Mouse (Mus musculus) myocyte (in vitro differentiated cells): ENCODE data around the gene Smad1. TPM values are rescaled to one million over a fixed set of nuclear protein-coding genes. Genes with fewer than 3 reads are reported as not detected.

Source experiments
- H3K27me3 ChIP-seq: one replicate; pipeline ENCODE4 v1.6.1; 2011; ENCODE audit not compliant: control insufficient read depth, insufficient read depth, insufficient read length
- H3K36me3 ChIP-seq: one replicate; pipeline ENCODE4 v1.6.1; 2011; ENCODE audit not compliant: control insufficient read depth, insufficient read depth
- H3K4me2 ChIP-seq: one replicate; pipeline ENCODE4 v1.6.1; 2011; ENCODE audit warnings: low read depth, control low read depth
- H3K4me3 ChIP-seq: one replicate; pipeline ENCODE4 v1.5.1; 2011; ENCODE audit warnings: mild to moderate bottlenecking, control low read depth, moderate library complexity
- H3K79me2 ChIP-seq: one replicate; pipeline ENCODE4 v1.6.1; 2011; ENCODE audit not compliant: control insufficient read depth, insufficient read depth
- H3ac ChIP-seq: one replicate; pipeline ENCODE4 v1.6.1; 2011; ENCODE audit not compliant: control insufficient read depth, insufficient read length
- CEBPB ChIP-seq: IDR thresholded peaks from 2 replicates; pipeline ENCODE4 v1.6.1; 2011; ENCODE audit warnings: mild to moderate bottlenecking, moderate library complexity; ENCODE audit not compliant: poor library complexity, insufficient read depth, severe bottlenecking
- E2F4 ChIP-seq: IDR thresholded peaks from one replicate; pipeline ENCODE4 v1.6.1; 2011; ENCODE audit warnings: mild to moderate bottlenecking, control low read depth, moderate library complexity; ENCODE audit not compliant: insufficient read depth
- MAX ChIP-seq: IDR thresholded peaks from one replicate; pipeline ENCODE4 v1.6.1; 2011; ENCODE audit warnings: low read depth, mild to moderate bottlenecking, control low read depth
- MYOD1 ChIP-seq, 3 experiments: IDR thresholded peaks; one replicate each; pipeline ENCODE4 v1.6.1; 2011; ENCODE audit warnings: control low read depth in 2 of 3, low read depth in 2 of 3, mild to moderate bottlenecking in 2 of 3, moderate library complexity in 1 of 3; ENCODE audit not compliant: insufficient read length in 2 of 3, control insufficient read depth in 1 of 3
- MYOG ChIP-seq, 3 experiments: IDR thresholded peaks; one replicate each; pipeline ENCODE4 v1.6.1; 2011; ENCODE audit warnings: control low read depth in 2 of 3, low read depth in 2 of 3, mild to moderate bottlenecking in 2 of 3; ENCODE audit not compliant: insufficient read length in 2 of 3, control insufficient read depth in 1 of 3, insufficient read depth in 1 of 3
- POLR2A ChIP-seq: IDR thresholded peaks from one replicate; pipeline ENCODE4 v1.6.1; 2011; ENCODE audit warnings: low read depth, mild to moderate bottlenecking, control low read depth, moderate library complexity; ENCODE audit not compliant: insufficient read length
- POLR2AphosphoS2 ChIP-seq: IDR thresholded peaks from one replicate; pipeline ENCODE4 v1.6.1; 2011; ENCODE audit warnings: low read depth, control low read depth; ENCODE audit not compliant: insufficient read length
- REST ChIP-seq: IDR thresholded peaks from one replicate; pipeline ENCODE4 v1.6.1; 2011; ENCODE audit warnings: mild to moderate bottlenecking, control low read depth, moderate library complexity; ENCODE audit not compliant: insufficient read depth, insufficient read length
- SRF ChIP-seq: IDR thresholded peaks from one replicate; pipeline ENCODE4 v1.6.1; 2011; ENCODE audit warnings: low read depth; ENCODE audit not compliant: control insufficient read depth, insufficient read length
- TCF12 ChIP-seq: IDR thresholded peaks from one replicate; pipeline ENCODE4 v1.6.1; 2011; ENCODE audit warnings: mild to moderate bottlenecking, control low read depth; ENCODE audit not compliant: poor library complexity, insufficient read depth, severe bottlenecking
- TCF3 ChIP-seq: IDR thresholded peaks from one replicate; pipeline ENCODE4 v1.6.1; 2011; ENCODE audit warnings: low read depth, control low read depth; ENCODE audit not compliant: insufficient read length
- USF1 ChIP-seq: IDR thresholded peaks from one replicate; pipeline ENCODE4 v1.6.1; 2011; ENCODE audit warnings: low read depth, mild to moderate bottlenecking, control low read depth, moderate library complexity
- polyA plus RNA-seq: library from polyadenylated mRNA; unstranded; fragments of >200 nt; fragmentation: generic; extraction: Trizol; gene quantifications from one replicate; pipeline ENCODE4 v1.2.1, GENCODE M21; 2012; ENCODE audit warnings: missing spikeins

Gene Smad1
- polyA plus RNA-seq, 1 experiment, result 9.5 TPM

- TF ChIP-seq MYOD1 (IDR thresholded peaks at IDR 0.05; ENCODE audit: control insufficient read depth in 1 of 3, insufficient read length in 2 of 3, low read depth in 2 of 3) (no peak), MYOG (IDR thresholded peaks at IDR 0.05; ENCODE audit: control insufficient read depth in 1 of 3, insufficient read depth in 1 of 3, insufficient read length in 2 of 3, low read depth in 2 of 3) (no peak), POLR2AphosphoS2 (no peak), SRF (no peak), REST (no peak), MAX (no peak)
- H3K27me3 ChIP-seq, result no peaks in the 10 kb centered on the region
- H3ac ChIP-seq, result no peak overlapping the region
- H3K4me3 ChIP-seq, result no peak overlapping the region
- H3K4me2 ChIP-seq, result no peak overlapping the region
- H3K36me3 ChIP-seq, result peaks cover 6% of the 10 kb centered on the region
- peaks cover 75% of the 10 kb centered on the region for H3K79me2 ChIP-seq
Observed at GRCm38 (mm10) chr8:79393215-79393614, 6.1 kb downstream of the Smad1 start.

GRCm38 (mm10) chr8:79392649-79393048 is 6.7 kb downstream of the Smad1 start:
- Histone ChIP-seq H3K79me2 (peaks cover 76% of the 10 kb centered on the region), H3K27me3 (no peaks in the 10 kb centered on the region), H3K4me3 (no peak overlapping the region), H3ac (no peak overlapping the region), H3K4me2 (no peak overlapping the region), H3K36me3 (peaks cover 6% of the 10 kb centered on the region)
- TF ChIP-seq TCF12, result no peak
- no peak for TF ChIP-seq POLR2A
- no peak for TF ChIP-seq MYOD1 (IDR thresholded peaks at IDR 0.05; ENCODE audit: control insufficient read depth in 1 of 3, insufficient read length in 2 of 3, low read depth in 2 of 3)
- no peak for TF ChIP-seq E2F4
- TF ChIP-seq TCF3, result no peak
- no peak for TF ChIP-seq POLR2AphosphoS2
- no peak for TF ChIP-seq SRF
- TF ChIP-seq CEBPB, result no peak
- no peak for TF ChIP-seq MAX
- no peak for TF ChIP-seq MYOG (IDR thresholded peaks at IDR 0.05; ENCODE audit: control insufficient read depth in 1 of 3, insufficient read depth in 1 of 3, insufficient read length in 2 of 3, low read depth in 2 of 3)

GRCm38 (mm10) chr8:79391454-79391853 is 7.9 kb downstream of the Smad1 start:
- Histone ChIP-seq H3K79me2 (peaks cover 76% of the 10 kb centered on the region), H3K27me3 (no peaks in the 10 kb centered on the region), H3K36me3 (peaks cover 6% of the 10 kb centered on the region), H3ac (no peak overlapping the region), H3K4me2 (no peak overlapping the region), H3K4me3 (no peak overlapping the region)
- TF ChIP-seq MYOD1 (IDR thresholded peaks at IDR 0.05; ENCODE audit: control insufficient read depth in 1 of 3, insufficient read length in 2 of 3, low read depth in 2 of 3) (no peak), POLR2AphosphoS2 (no peak), MYOG (IDR thresholded peaks at IDR 0.05; ENCODE audit: control insufficient read depth in 1 of 3, insufficient read depth in 1 of 3, insufficient read length in 2 of 3, low read depth in 2 of 3) (no peak), POLR2A (no peak), TCF12 (no peak), TCF3 (no peak), SRF (no peak), REST (no peak), USF1 (no peak), MAX (no peak), E2F4 (no peak), CEBPB (no peak)

GRCm38 (mm10) chr8:79389074-79389786 is 10.1 kb downstream of the Smad1 start:
- TF ChIP-seq MYOD1 (IDR thresholded peaks at IDR 0.05; ENCODE audit: control insufficient read depth in 1 of 3, insufficient read length in 2 of 3, low read depth in 2 of 3), result no peak
- no peak for TF ChIP-seq TCF12
- no peak for TF ChIP-seq MYOG (IDR thresholded peaks at IDR 0.05; ENCODE audit: control insufficient read depth in 1 of 3, insufficient read depth in 1 of 3, insufficient read length in 2 of 3, low read depth in 2 of 3)
- TF ChIP-seq TCF3, result no peak
- TF ChIP-seq SRF, result no peak
- no peak for TF ChIP-seq E2F4
- TF ChIP-seq USF1, result no peak
- no peak overlapping the region for H3K4me2 ChIP-seq
- H3K27me3 ChIP-seq, result no peaks in the 10 kb centered on the region
- no peak overlapping the region for H3ac ChIP-seq
- H3K36me3 ChIP-seq, result no peaks in the 10 kb centered on the region
- H3K79me2 ChIP-seq, result peaks cover 72% of the 10 kb centered on the region
- no peak overlapping the region for H3K4me3 ChIP-seq

GRCm38 (mm10) chr8:79386831-79387230 is 12.5 kb downstream of the Smad1 start:
- Histone ChIP-seq H3ac (no peak overlapping the region), H3K27me3 (no peaks in the 10 kb centered on the region), H3K4me2 (no peak overlapping the region), H3K4me3 (no peak overlapping the region), H3K36me3 (no peaks in the 10 kb centered on the region), H3K79me2 (peaks cover 62% of the 10 kb centered on the region)
- TF ChIP-seq MYOG (IDR thresholded peaks at IDR 0.05; ENCODE audit: control insufficient read depth in 1 of 3, insufficient read depth in 1 of 3, insufficient read length in 2 of 3, low read depth in 2 of 3) (no peak), SRF (no peak), TCF3 (no peak), E2F4 (no peak), REST (no peak), USF1 (no peak), MAX (no peak), POLR2A (no peak), TCF12 (no peak), CEBPB (no peak), MYOD1 (IDR thresholded peaks at IDR 0.05; ENCODE audit: control insufficient read depth in 1 of 3, insufficient read length in 2 of 3, low read depth in 2 of 3) (no peak), POLR2AphosphoS2 (no peak)
